Mouse (Mus musculus) limb, embryonic 11.5 days (tissue): ENCODE data around the gene Pcsk4. TPM values are rescaled to one million over a fixed set of nuclear protein-coding genes. Genes with fewer than 3 reads are reported as not detected.
A peak's percentile ranks its signal among the peaks of the same experiment; 100 is the strongest.
"Not testable (repeated sequence)": the region's sequence is repeated elsewhere in the genome, so short reads cannot be mapped to it uniquely, and the experiment has no call there.

Experiments used
- ATAC-seq: fragments of 200-750 bp; cut with Nextera tagmentation; 2 replicates; pipeline ENCODE4 v1.8.0; 2017; ENCODE audit warnings: low read depth; ENCODE audit not compliant: insufficient number of reproducible peaks, low FRiP score, low TSS enrichment
- DNase-seq: peaks from one replicate; pipeline ENCODE4 v3.0.0-alpha.2; 2015; ENCODE audit warnings: low spot score
- H3K27ac ChIP-seq: fragments of 300-500 bp; sonication (generic); replicated peaks from 2 replicates; pipeline ENCODE4 v1.5.1; 2014; ENCODE audit warnings: low read depth, mild to moderate bottlenecking, low read length
- H3K27me3 ChIP-seq: fragments of 300-500 bp; sonication (generic); 2 replicates; pipeline ENCODE4 v1.6.1; 2014; ENCODE audit warnings: mild to moderate bottlenecking, low read length, mixed read lengths; ENCODE audit not compliant: control insufficient read depth, insufficient read depth
- H3K36me3 ChIP-seq: fragments of 300-500 bp; sonication (generic); 2 replicates; pipeline ENCODE4 v1.6.1; 2014; ENCODE audit warnings: mild to moderate bottlenecking, low read length, moderate library complexity, mixed read lengths; ENCODE audit not compliant: control insufficient read depth, insufficient read depth
- H3K4me1 ChIP-seq: fragments of 300-500 bp; sonication (generic); 2 replicates; pipeline ENCODE4 v1.6.1; 2014; ENCODE audit warnings: low read length, mixed read lengths; ENCODE audit not compliant: control insufficient read depth, insufficient read depth
- H3K4me2 ChIP-seq: fragments of 300-500 bp; sonication (generic); 2 replicates; pipeline ENCODE4 v1.6.1; 2014; ENCODE audit warnings: low read depth, mild to moderate bottlenecking, moderate library complexity; ENCODE audit not compliant: severe bottlenecking
- H3K4me3 ChIP-seq: fragments of 300-500 bp; sonication (generic); 2 replicates; pipeline ENCODE4 v1.5.1; 2014; ENCODE audit warnings: low read depth, low read length
- H3K9ac ChIP-seq: fragments of 300-500 bp; sonication (generic); 2 replicates; pipeline ENCODE4 v1.6.1; 2014; ENCODE audit warnings: mild to moderate bottlenecking, low read length
- H3K9me3 ChIP-seq: fragments of 300-500 bp; sonication (generic); 2 replicates; pipeline ENCODE4 v1.6.1; 2016; ENCODE audit warnings: low read length; ENCODE audit not compliant: control insufficient read depth
- WGBS: fragments of 180-500 bp; shearing (Covaris S2); extraction: QIAGEN DNeasy Blood & Tissue Kit; methylation state at CpG from one replicate; pipeline ENCODE4 v1.1.7; 2014; 5-methylcytosine and 5-hydroxymethylcytosine counted together
- polyA plus RNA-seq: library from polyadenylated mRNA; unstranded; fragments of >200 nt; fragmentation: Nextera tagmentation; extraction: Ambion mirVana; gene quantifications from 2 replicates; pipeline ENCODE4 v1.2.1, GENCODE M21; 2014

Gene Pcsk4
- polyA plus RNA-seq, 1 experiment from 2014 or later: 4.4 TPM

DNA sequence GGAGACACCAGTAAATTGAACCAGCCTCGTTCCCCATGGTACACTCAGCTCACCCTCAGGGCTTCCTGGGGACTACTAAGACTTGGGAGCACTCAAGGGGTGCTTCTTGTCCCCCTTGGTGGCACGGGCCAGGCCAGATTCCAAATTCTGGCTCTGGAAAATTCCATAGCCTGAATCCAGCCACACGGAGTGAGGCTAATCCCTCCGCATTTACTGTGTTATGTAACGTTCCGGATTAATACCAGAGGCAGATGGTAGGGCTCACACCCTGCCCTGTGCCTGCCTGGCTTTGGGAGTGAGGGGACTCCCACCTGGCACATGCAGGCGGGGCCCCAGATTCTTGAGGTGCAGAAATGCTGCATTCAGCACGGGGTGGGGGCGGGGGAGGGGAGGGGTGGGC is 26.1 kb upstream of the Pcsk4 start:
- H3K27ac ChIP-seq: no peak overlapping the region
- no peak for ATAC-seq
- H3K4me2 ChIP-seq: 0 out of 2 replicates have a peak overlapping the region, but pooled peaks have one; percentile 2
- H3K4me1 ChIP-seq: peaks cover 9% of the 10 kb centered on the region
- H3K36me3 ChIP-seq: no peaks in the 10 kb centered on the region
- H3K9me3 ChIP-seq: 0 out of 2 replicates have a peak, but pooled peaks cover 3% of the 10 kb centered on the region
- DNase-seq: no peak
- H3K27me3 ChIP-seq: peaks cover 81% of the 10 kb centered on the region
- no peak overlapping the region for H3K4me3 ChIP-seq
- WGBS: 5% methylated on average over 9 of the region's 9 CpGs
- no peak overlapping the region for H3K9ac ChIP-seq

DNA sequence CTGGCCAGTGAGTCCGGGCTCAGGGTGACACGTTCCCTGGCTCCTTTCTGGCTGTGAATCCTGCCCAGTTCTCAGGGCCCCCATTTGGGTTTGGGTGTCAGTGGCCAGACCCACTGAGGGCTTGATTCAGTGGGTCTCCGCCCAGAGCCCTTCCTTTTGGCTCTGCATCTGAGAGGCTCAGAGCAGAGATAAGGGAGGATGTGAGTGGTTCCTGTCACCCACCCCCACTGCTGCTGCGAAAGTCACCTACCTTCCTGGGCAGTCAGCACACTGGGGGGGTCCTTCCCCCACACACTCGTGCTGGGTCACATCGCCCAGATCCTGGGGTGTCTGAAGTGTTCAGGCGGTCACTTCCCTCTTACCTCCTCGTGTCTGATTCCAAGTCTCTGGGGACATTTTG is 23.4 kb upstream of the Pcsk4 start:
- no peak for ATAC-seq
- Histone ChIP-seq H3K4me3 (no peak overlapping the region), H3K4me1 (peaks cover 20% of the 10 kb centered on the region), H3K36me3 (no peaks in the 10 kb centered on the region), H3K4me2 (no peak overlapping the region), H3K9ac (no peak overlapping the region), H3K27ac (no peak overlapping the region), H3K27me3 (peaks cover 92% of the 10 kb centered on the region), H3K9me3 (0 out of 2 replicates have a peak, but pooled peaks cover 3% of the 10 kb centered on the region)
- DNase-seq: no peak
- WGBS: 66% methylated on average over 8 of the region's 8 CpGs

DNA sequence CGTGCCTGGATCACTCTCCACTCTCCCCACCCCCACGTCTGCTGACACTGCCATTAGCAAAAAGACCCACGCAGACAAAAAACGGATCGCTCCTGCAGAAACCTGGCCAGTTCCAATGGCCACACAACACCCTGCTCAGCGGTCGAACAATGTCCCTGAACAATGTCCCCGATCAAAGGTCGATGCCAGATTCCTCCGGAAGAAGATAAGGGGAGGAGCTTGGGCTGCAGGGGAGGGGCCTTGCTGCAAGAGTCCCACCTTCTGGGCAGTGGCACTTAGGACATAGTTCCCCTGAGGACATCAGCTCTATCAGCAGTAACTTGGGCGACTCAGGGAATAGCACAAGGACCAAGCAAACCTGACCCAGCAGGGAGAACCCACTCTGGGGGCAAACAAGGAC is 22.6 kb upstream of the Pcsk4 start:
- Histone ChIP-seq H3K4me1 (peaks cover 18% of the 10 kb centered on the region), H3K36me3 (no peaks in the 10 kb centered on the region), H3K27me3 (peaks cover 91% of the 10 kb centered on the region), H3K4me3 (no peak overlapping the region), H3K9ac (no peak overlapping the region), H3K9me3 (0 out of 2 replicates have a peak, but pooled peaks cover 3% of the 10 kb centered on the region), H3K4me2 (no peak overlapping the region), H3K27ac (no peak overlapping the region)
- ATAC-seq (no peak), DNase-seq (no peak)
- WGBS: 34% methylated on average over 11 of the region's 11 CpGs

DNA sequence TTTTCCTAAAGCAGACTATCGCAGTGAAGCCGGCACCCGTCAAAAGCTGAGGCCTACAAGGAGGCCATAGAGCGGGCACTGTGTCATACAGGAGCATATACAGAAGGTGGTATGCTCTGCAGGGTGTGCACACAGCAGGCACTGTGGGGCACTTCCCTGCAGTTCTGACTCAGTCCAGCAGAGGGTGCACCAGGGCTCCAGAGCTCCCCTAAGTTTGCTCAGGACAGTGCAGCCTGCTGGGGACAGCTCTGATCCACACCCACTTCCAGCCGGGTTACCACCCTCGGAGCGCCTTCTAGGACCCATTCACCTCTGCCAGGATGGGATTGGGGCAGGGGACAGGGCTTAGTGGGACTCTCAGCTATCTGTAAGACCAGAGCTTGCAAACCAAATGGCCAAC is 21.0 kb upstream of the Pcsk4 start:
- 2% methylated on average over 7 of the region's 7 CpGs for WGBS
- Histone ChIP-seq H3K9ac (no peak overlapping the region), H3K4me1 (peaks cover 10% of the 10 kb centered on the region; the same call in 1 of the 2 replicates), H3K27me3 (peaks cover 90% of the 10 kb centered on the region), H3K4me2 (no peak overlapping the region), H3K9me3 (no peaks in the 10 kb centered on the region), H3K4me3 (no peak overlapping the region), H3K27ac (no peak overlapping the region), H3K36me3 (no peaks in the 10 kb centered on the region)
- ATAC-seq (peak; percentile 45; the same call in 1 of the 2 replicates), DNase-seq (peak; percentile 93)

DNA sequence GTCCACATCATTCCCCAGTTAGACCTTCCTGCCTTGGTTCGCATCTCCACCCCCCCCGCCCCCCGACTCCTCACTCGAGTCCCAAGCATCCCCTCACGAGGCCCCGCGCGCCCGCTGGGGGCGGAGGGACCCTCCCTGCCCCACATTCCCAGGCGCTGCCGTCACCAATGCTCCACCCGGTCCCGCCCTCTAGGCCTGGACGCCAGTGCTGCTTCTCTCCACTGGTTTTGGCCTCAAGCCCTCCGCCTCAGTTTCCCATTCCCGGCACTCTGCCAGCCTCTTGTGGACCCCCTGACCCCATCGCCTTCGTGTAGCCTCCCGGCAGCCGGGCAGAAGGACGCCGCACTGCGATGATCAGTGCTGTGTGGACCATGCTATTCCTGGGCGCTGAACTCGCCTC is 19.7 kb upstream of the Pcsk4 start:
- no peak overlapping the region for H3K9ac ChIP-seq
- no peak for DNase-seq
- ATAC-seq: no peak
- H3K27me3 ChIP-seq: peaks cover 91% of the 10 kb centered on the region
- H3K9me3 ChIP-seq: no peaks in the 10 kb centered on the region
- WGBS: 21% methylated on average over 25 of the region's 26 CpGs
- H3K4me3 ChIP-seq: peak overlapping the region; percentile 2; the same call in 1 of the 2 replicates
- peaks cover 10% of the 10 kb centered on the region; the same call in 1 of the 2 replicates for H3K4me1 ChIP-seq
- H3K27ac ChIP-seq: no peak overlapping the region
- H3K4me2 ChIP-seq: peak overlapping the region; percentile 31; the same call in 1 of the 2 replicates
- no peaks in the 10 kb centered on the region for H3K36me3 ChIP-seq

DNA sequence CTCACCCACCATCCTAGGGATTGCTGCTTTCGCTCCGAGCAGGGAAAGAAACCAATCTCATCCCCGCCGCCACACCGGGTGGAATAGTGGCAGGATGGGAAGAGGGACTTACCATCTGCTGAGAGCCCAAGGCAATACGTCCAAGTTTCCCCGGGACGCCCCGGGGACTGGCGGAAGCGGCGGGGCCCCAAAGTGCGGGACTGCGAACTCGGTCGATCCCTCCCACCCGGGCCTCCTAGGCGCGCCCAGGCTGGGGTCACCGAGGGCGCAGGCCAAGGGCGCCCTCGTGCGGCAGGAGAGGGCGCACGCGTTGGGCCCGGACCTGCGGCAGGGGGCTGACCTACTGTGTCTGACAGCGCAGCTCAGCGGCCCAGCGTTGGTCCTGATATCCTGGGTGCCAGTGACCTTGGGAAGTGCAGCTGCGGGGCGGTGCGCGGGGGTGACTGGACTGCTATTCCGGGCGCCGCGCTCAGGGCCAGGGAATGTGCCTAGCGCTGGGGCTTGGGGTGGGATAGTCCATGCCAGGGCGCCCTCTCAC is 19.0 kb upstream of the Pcsk4 start, which contains the start of gene Adamtsl5:
Adamtsl5 (minus strand) TSS at position 169 of the 538 bp plus-strand sequence.
- Histone ChIP-seq H3K9ac (no peak within 1 kb of the TSS), H3K4me3 (peak within 1 kb of the TSS; percentile 9; the same call in 1 of the 2 replicates), H3K27ac (no peak within 1 kb of the TSS), H3K4me1 (peaks cover 10% of the 10 kb centered on the region; the same call in 1 of the 2 replicates), H3K9me3 (no peaks in the 10 kb centered on the region), H3K4me2 (peak within 1 kb of the TSS; percentile 31), H3K27me3 (peaks cover 94% of the 10 kb centered on the region), H3K36me3 (no peaks in the 10 kb centered on the region)
- DNase-seq (peak; percentile 70), ATAC-seq (no peak)
- WGBS: under 1% methylated on average over 42 of the region's 42 CpGs

DNA sequence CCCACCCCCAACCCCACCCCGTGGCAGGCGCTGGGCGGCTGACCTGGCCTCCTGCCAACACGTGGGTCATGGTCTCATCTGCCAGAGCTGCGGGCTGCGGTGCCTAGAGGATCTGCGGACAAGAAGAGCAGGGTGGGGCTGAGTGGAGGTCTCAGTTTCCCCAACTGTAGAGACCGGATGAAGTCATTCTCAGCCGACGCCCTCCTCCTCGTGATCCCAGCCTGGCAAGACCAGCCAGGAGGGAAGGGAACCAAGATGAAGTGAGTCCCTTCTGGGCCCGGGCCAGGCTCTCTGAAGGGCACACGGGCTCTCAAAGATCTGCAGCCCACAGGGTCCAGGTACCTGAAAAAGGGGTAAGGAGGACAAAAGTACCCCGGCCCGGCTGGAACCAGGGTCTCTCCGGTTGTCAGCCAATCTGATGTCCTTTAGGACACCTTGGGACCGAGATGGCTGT is 18.2 kb upstream of the Pcsk4 start:
- DNase-seq (no peak), ATAC-seq (no peak)
- H3K36me3 ChIP-seq: no peaks in the 10 kb centered on the region
- H3K27ac ChIP-seq: no peak overlapping the region
- H3K9ac ChIP-seq: no peak overlapping the region
- peaks cover 95% of the 10 kb centered on the region for H3K27me3 ChIP-seq
- no peak overlapping the region for H3K4me2 ChIP-seq
- no peaks in the 10 kb centered on the region for H3K9me3 ChIP-seq
- peaks cover 10% of the 10 kb centered on the region; the same call in 1 of the 2 replicates for H3K4me1 ChIP-seq
- H3K4me3 ChIP-seq: no peak overlapping the region
- 14% methylated on average over 16 of the region's 17 CpGs for WGBS

DNA sequence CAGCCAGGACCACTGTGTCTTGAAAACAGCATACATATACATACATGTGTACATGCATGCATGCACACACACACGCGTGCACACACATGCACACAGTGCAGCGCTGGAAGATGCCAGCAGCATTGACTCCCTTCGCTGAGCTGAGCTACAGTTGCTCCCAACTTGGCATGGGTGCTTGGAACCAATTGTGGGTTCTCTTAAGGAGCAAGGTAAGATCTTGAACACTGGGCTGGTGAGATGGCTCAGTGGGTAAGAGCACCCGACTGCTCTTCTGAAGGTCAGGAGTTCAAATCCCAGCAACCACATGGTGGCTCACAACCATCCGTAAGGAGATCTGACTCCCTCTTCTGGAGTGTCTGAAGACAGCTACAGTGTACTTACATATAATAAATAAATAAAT is 16.6 kb upstream of the Pcsk4 start:
- H3K4me1 ChIP-seq: peaks cover 17% of the 10 kb centered on the region
- H3K36me3 ChIP-seq, H3K4me3 ChIP-seq, ATAC-seq, H3K9ac ChIP-seq, DNase-seq, H3K4me2 ChIP-seq, H3K27ac ChIP-seq, H3K9me3 ChIP-seq: not testable (repeated sequence)
- WGBS: 79% methylated on average over 5 of the region's 6 CpGs
- peaks cover 96% of the 10 kb centered on the region for H3K27me3 ChIP-seq
